Mouse (Mus musculus): Measurements from ENCODE around the gene Rimklb.
"Not testable (repeated sequence)": the region's sequence is repeated elsewhere in the genome, so short reads cannot be mapped to it uniquely, and the experiment has no call there.

Gene Rimklb

DNA sequence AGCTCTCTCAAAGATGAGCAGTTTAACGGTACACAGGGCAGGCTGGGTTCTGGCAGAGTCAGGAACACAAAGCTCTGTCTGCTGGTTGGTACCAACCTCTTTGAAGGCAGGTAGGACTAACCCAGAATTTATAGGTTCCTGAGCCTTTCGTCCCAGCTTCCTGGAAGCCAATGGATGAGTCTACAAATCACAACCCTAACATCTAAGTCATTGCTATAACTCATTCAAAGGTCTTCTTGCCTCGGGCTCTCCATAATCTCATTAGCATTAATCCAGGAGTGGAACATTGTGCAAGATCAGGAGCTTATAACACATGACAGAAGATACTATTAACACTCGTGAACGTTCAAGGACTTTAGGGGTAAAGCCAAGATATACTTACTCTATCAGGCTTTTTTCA, at the start of gene Rimklb:
TSS of gene Rimklb (minus strand) at position 101 of the 400 bp plus-strand sequence.
- DNase-seq: no peak

- DNase-seq: no peak
Observed at GRCm38 (mm10) chr6:122545948-122546347, 47.4 kb upstream of the Rimklb start.

GRCm38 (mm10) chr6:122545289-122545882, 46.8 kb upstream of the Rimklb start:
- DNase-seq: peak; percentile 44

- no peak for DNase-seq
Observed at GRCm38 (mm10) chr6:122544672-122545071, 46.1 kb upstream of the Rimklb start.

- no peak for DNase-seq
Observed at GRCm38 (mm10) chr6:122543574-122543973, 45.0 kb upstream of the Rimklb start.

- not testable (repeated sequence) for DNase-seq
Observed at GRCm38 (mm10) chr6:122542459-122542858, 43.9 kb upstream of the Rimklb start.

GRCm38 (mm10) chr6:122539564-122539963, 41.0 kb upstream of the Rimklb start:
- DNase-seq: no peak

DNA sequence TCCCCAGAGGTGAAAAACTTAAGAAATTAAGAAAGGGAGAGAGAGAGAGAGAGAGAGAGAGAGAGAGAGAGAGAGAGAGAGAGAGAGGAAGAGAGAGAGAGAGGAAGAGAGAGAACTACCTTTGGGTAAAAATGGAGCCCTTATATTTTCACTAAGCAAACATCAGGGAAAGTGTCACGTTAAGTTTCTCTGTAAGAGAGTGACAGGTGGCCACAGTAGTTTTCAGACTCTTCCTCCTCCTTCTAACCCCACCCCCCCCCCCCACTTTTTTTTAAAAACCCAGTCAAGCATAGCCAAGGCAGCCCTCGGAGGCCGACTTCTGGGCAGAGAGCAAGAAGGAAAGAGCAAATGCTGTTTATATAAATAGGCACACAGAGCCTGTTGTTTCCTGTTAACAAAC, 35.5 kb upstream of the Rimklb start:
- no peak for DNase-seq

DNA sequence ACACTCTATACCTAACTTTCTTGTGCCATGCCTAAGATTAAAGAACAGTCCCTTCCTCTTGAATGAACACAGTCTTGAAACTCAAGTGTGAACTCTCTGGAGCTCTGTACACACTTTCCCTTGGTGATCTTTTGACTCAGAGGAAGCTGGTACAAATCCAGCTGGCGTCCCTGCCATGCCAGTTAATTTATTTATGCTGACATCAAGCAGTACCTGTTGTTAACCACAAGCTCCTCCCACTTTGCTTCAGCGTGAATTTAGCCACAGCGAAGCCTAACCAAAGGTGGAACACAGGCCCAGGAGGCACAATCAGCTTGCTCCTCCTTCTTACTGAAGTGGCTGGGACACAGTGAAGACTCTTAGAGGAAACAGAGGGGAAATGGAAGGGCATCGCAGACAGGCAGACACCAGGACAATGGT, 34.3 kb upstream of the Rimklb start:
- peak; percentile 82 for DNase-seq

GRCm38 (mm10) chr6:122531466-122532174, 33.1 kb upstream of the Rimklb start:
- DNase-seq: no peak

- DNase-seq: no peak
Observed at GRCm38 (mm10) chr6:122528136-122528535, 29.6 kb upstream of the Rimklb start.

- no peak for DNase-seq
Observed at GRCm38 (mm10) chr6:122527596-122527995, 29.0 kb upstream of the Rimklb start.

- DNase-seq: no peak
Observed at GRCm38 (mm10) chr6:122523289-122523688, 24.7 kb upstream of the Rimklb start.

- DNase-seq: peak; percentile 39
Observed at GRCm38 (mm10) chr6:122522595-122522994, 24.0 kb upstream of the Rimklb start.

DNA sequence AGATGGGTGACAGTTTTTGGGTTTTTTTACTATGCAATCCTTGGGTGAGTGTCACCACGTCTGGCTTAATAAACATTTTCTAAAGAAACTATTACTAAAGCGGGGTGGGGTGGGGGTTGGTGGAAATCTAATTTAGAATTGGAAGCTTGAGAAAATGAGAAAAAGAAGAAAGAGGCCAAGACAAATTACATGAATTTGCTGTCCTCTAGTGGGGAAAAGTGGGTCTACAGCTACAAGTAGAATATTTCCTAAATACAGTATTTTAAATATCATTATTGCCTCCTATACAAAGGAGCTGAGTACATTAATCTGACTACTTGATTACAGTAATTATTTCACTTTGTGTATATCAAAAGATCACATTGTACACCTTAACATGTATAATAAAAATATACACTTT, 20.8 kb upstream of the Rimklb start:
- peak; percentile 38 for DNase-seq

DNA sequence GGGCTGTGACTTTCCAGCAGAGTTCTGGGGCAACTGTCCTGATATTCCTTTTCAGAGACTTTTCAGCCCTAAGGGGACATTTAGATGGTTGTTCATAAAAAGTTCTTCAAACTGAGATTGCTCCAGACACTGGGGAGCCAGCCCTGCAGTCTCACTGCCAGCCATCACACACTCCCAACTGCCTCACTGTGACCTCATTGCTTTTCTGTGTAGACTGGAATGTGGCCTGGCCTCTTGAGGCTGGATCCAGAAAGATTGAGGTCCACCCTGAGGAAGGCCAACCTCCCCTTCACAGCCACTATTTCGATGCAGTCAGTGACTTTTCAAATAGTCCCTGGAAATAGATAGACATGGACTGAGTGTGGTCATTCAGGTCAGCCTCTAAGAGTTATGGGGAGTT, 19.1 kb upstream of the Rimklb start:
- no peak for DNase-seq

- DNase-seq: not testable (repeated sequence)
Observed at GRCm38 (mm10) chr6:122515762-122516161, 17.2 kb upstream of the Rimklb start.

GRCm38 (mm10) chr6:122514312-122514711, 15.8 kb upstream of the Rimklb start:
- DNase-seq: no peak

GRCm38 (mm10) chr6:122512914-122513878, 14.6 kb upstream of the Rimklb start:
- no peak for DNase-seq

DNA sequence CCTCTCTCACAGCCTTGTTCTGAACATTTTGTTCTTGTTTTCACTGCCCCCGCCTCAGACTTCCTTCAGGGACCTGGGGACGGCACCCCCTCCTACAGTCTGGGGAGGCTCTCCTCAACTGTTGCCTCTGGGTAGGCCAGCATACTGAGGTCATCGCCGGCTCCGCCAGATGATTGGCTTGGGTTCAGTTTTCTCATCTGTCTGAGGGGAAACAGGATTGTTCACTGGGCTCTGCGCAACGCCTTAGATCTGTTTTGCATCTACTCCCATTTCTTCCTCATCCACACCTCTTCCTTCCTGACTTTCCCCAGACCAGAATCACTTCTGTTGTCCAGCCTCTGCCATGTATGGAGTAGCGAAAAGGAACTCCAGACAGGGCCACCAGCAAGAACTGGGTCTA, 9.9 kb upstream of the Rimklb start:
- peak; percentile 28 for DNase-seq

DNA sequence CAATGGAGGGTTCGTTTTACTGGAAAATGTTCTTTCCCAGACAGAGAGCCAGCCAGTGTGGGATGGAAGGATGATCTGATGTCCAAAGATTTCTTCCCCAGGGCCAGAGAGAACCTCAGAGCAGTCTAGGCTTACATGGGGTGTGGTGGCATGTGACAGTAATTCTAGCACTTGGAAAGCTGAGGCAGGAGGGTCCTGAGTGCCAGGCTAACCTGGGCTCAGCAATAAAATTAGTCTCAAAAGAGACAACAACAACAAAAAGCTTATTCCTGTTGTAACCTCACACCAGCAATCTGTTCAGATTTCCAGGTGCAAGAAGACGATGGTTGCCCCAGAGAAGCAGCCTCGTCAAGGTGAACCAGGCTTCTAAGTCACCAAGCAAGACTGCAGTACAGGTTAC, 7.0 kb upstream of the Rimklb start, which contains the start of gene Mfap5:
TSS of gene Mfap5 (plus strand) at position 301 of the 400 bp plus-strand sequence.
- DNase-seq: no peak

- no peak for DNase-seq
Observed at GRCm38 (mm10) chr6:122505041-122505440, 6.5 kb upstream of the Rimklb start.

DNA sequence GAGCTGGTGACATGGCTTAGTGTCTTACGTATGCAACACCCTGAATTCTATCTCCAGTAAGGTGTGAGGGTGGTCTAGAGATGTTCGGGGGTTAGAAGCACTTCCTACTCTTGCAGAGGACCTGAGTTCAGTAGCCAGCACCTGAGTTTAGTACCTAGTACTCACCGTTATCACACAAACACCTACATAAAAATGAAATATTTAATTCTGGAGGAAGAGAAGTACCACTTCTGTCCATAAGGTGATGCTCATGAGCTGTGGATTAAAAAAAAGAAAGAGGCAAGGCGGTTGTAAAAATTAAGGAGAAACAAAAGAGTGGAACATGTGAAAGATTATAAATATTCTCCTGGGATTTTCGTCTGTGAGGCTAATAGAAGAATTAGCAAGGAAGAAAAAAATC, 2.1 kb downstream of the Rimklb start:
- DNase-seq: peak; percentile 43
